Mouse (Mus musculus): Measurements from ENCODE around the gene Sltm.

DNA sequence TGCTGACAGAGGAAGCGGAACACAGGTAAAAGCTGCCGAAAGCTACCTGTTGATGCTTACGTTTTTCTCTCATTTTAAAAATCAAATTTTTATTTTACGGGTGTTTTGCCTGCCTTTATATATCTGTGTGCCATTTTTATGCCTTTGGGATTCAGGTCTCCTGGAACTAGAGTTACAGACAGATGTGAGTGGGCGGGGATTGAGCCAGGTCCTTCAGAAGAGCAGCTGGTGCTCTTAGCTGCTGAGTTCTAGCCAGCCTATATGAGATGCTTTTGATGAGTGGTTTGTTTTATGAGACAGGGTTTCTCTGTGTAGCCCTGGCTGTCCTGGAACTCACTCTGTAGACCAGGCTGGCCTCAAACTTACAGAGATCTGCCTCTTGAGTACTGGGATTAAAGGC is 44.6 kb downstream of the Sltm start:
- TF ChIP-seq CTCF (conservative IDR thresholded peaks at IDR 0.05; ENCODE audit: low read length): no peak
- TF ChIP-seq NANOG (IDR thresholded peaks at IDR 0.05; ENCODE audit: borderline replicate concordance, low read length): no peak
- TF ChIP-seq POU5F1 (IDR thresholded peaks at IDR 0.05; ENCODE audit: borderline replicate concordance, low read length): no peak
